Mouse (Mus musculus) gastrocnemius, adult 2 months (tissue): Measurements from ENCODE around the gene Gm13279. TPM values are rescaled to one million over a fixed set of nuclear protein-coding genes. Genes with fewer than 3 reads are reported as not detected.
"Not testable (repeated sequence)": the region's sequence is repeated elsewhere in the genome, so short reads cannot be mapped to it uniquely, and the experiment has no call there.

Source experiments
- DNase-seq: peaks from one replicate; pipeline ENCODE4 v3.0.0; 2022
- H3K27ac ChIP-seq: fragments of 200-600 bp; 2 replicates; pipeline ENCODE4 v1.8.1; 2022; ENCODE audit warnings: mild to moderate bottlenecking
- H3K4me3 ChIP-seq: fragments of 200-600 bp; 2 replicates; pipeline ENCODE4 v1.8.1; 2022; ENCODE audit warnings: mild to moderate bottlenecking, moderate library complexity
- CTCF ChIP-seq: fragments of 200-600 bp; IDR thresholded peaks from 2 replicates; pipeline ENCODE4 v1.8.1; 2022; ENCODE audit warnings: antibody characterized with exemption, mild to moderate bottlenecking, moderate library complexity
- intact Hi-C: fragments of 180-260 bp; cut with DNase I; formaldehyde crosslinking; loops from one replicate; pipeline ENCODE4 v1.15.1; 2025
- total RNA-seq, 2 experiments: library from RNA; stranded (reverse); gene quantifications; 2 replicates each; pipeline ENCODE4 v1.2.3; 2021

Gm13279 gene
- total RNA-seq, 2 experiments from 2014 or later: not detected

GRCm38 (mm10) chr4:88782335-88782734 is 14.9 kb upstream of the Gm13279 start:
- intact Hi-C loops: not testable (repeated sequence)

GRCm38 (mm10) chr4:88785409-88785808 is 11.8 kb upstream of the Gm13279 start, which contains the start of gene Gm13276:
Gene Gm13276, plus strand, starts transcription at chr4:88785709.
- DNase-seq, H3K4me3 ChIP-seq, H3K27ac ChIP-seq, intact Hi-C loops: not testable (repeated sequence)

More at GRCm38 (mm10) chr4:88782335-88782734, 14.9 kb upstream of the Gm13279 start:
- DNase-seq: peak; percentile 28
- peak overlapping the region; percentile 57 for H3K4me3 ChIP-seq
- peak; percentile 13; the same call in 1 of the 2 replicates for TF ChIP-seq CTCF
- peak overlapping the region; percentile 61; the same call in 1 of the 2 replicates for H3K27ac ChIP-seq

GRCm38 (mm10) chr4:88788402-88788801 is 8.8 kb upstream of the Gm13279 start, which contains the start of gene Gm13277:
Gene Gm13277, plus strand, starts transcription at chr4:88788632.
- H3K27ac ChIP-seq, H3K4me3 ChIP-seq, intact Hi-C loops: not testable (repeated sequence)
- TF ChIP-seq CTCF: peak; percentile 51
- DNase-seq: peak; percentile 72

GRCm38 (mm10) chr4:88791250-88791649 is 5.9 kb upstream of the Gm13279 start, which contains the start of gene Gm13278:
Gene Gm13278, plus strand, starts transcription at chr4:88791550.
- H3K4me3 ChIP-seq, DNase-seq, H3K27ac ChIP-seq, intact Hi-C loops: not testable (repeated sequence)

GRCm38 (mm10) chr4:88793936-88794675 is 3.1 kb upstream of the Gm13279 start, which contains the start of gene Gm13275:
Gene Gm13275, plus strand, starts transcription at chr4:88794487.
- H3K4me3 ChIP-seq: peak within 1 kb of the TSS; percentile 31
- peak; percentile 51 for DNase-seq
- peak; percentile 36 for TF ChIP-seq CTCF
- intact Hi-C loops: not testable (repeated sequence)
- H3K27ac ChIP-seq: peak within 1 kb of the TSS; percentile 57

- intact Hi-C loops, H3K27ac ChIP-seq, DNase-seq, H3K4me3 ChIP-seq: not testable (repeated sequence)
These were observed 2.2 kb downstream of the Gm13279 start, which contains the start of gene Gm13285 for GRCm38 (mm10) chr4:88799365-88799764. Gene Gm13285, plus strand, starts transcription at chr4:88799665.

GRCm38 (mm10) chr4:88802954-88803353 is 5.8 kb downstream of the Gm13279 start, which contains the start of gene Gm13287:
Gene Gm13287, plus strand, starts transcription at chr4:88803254.
- intact Hi-C loops: not testable (repeated sequence)

GRCm38 (mm10) chr4:88805231-88805630 is 8.0 kb downstream of the Gm13279 start, which contains the start of gene Gm13288:
Gene Gm13288, plus strand, starts transcription at chr4:88805531.
- H3K27ac ChIP-seq, intact Hi-C loops, DNase-seq: not testable (repeated sequence)
- 0 out of 2 replicates have a peak within 1 kb of the TSS, but pooled peaks have one; percentile 46 for H3K4me3 ChIP-seq

More at GRCm38 (mm10) chr4:88802954-88803353, 5.8 kb downstream of the Gm13279 start, which contains the start of gene Gm13287:
- DNase-seq, H3K4me3 ChIP-seq, H3K27ac ChIP-seq: not testable (repeated sequence)

GRCm38 (mm10) chr4:88805761-88806160 is 8.6 kb downstream of the Gm13279 start:
- DNase-seq: peak; percentile 60
- intact Hi-C loops, H3K27ac ChIP-seq: not testable (repeated sequence)
- peak; percentile 30 for TF ChIP-seq CTCF
- H3K4me3 ChIP-seq: 0 out of 2 replicates have a peak overlapping the region, but pooled peaks have one; percentile 46

- no peak for TF ChIP-seq CTCF
- intact Hi-C loops: no loop called here
These were observed 18.7 kb downstream of the Gm13279 start, which contains the start of gene Ifna7 for GRCm38 (mm10) chr4:88815928-88816327. Gene Ifna7, plus strand, starts transcription at chr4:88816228.

GRCm38 (mm10) chr4:88819659-88820058 is 22.5 kb downstream of the Gm13279 start, which contains the start of gene Ifna11:
Gene Ifna11, plus strand, starts transcription at chr4:88819959.
- Histone ChIP-seq H3K4me3 (no peak within 1 kb of the TSS), H3K27ac (no peak within 1 kb of the TSS)
- no peak for TF ChIP-seq CTCF
- intact Hi-C loops: no loop called here
- DNase-seq: no peak

More at GRCm38 (mm10) chr4:88815928-88816327, 18.7 kb downstream of the Gm13279 start, which contains the start of gene Ifna7:
- no peak for DNase-seq
- Histone ChIP-seq H3K4me3 (no peak within 1 kb of the TSS), H3K27ac (no peak within 1 kb of the TSS)

- H3K4me3 ChIP-seq: no peak overlapping the region
- DNase-seq: no peak
- peak; percentile 49 for TF ChIP-seq CTCF
- intact Hi-C loops: no loop called here
- H3K27ac ChIP-seq: no peak overlapping the region
These were observed 25.8 kb downstream of the Gm13279 start for GRCm38 (mm10) chr4:88822995-88823394.

GRCm38 (mm10) chr4:88827116-88827515 is 29.9 kb downstream of the Gm13279 start, which contains the start of gene Ifna6:
Gene Ifna6, plus strand, starts transcription at chr4:88827416.
- not testable (repeated sequence) for DNase-seq, H3K27ac ChIP-seq, H3K4me3 ChIP-seq
- intact Hi-C loops: loop anchor here (5.0 kb wide), 1 partner anchor 255 kb away; the partner anchor contains the start of gene Ifna14
